Mouse (Mus musculus) G1E (cell line): ENCODE measurements around the gene Tmprss3.

Experiments used
- CTCF ChIP-seq: IDR thresholded peaks from 2 replicates; pipeline ENCODE4 v1.5.1; 2012; ENCODE audit warnings: low read depth, low read length, inconsistent platforms, mixed read lengths
- GATA1 ChIP-seq: IDR thresholded peaks from 2 replicates; pipeline ENCODE4 v1.6.1; 2012; ENCODE audit warnings: borderline replicate concordance, low read length, inconsistent platforms, mixed read lengths
- GATA2 ChIP-seq: IDR thresholded peaks from 2 replicates; pipeline ENCODE4 v1.6.1; 2012; ENCODE audit warnings: low read depth, low read length, inconsistent platforms, borderline replicate concordance
- POLR2AphosphoS5 ChIP-seq: IDR thresholded peaks from 2 replicates; pipeline ENCODE4 v1.6.1; 2012; ENCODE audit warnings: low read depth, low read length, inconsistent platforms; ENCODE audit not compliant: insufficient replicate concordance
- TAL1 ChIP-seq: conservative IDR thresholded peaks from 2 replicates; pipeline ENCODE4 v1.6.1; 2012; ENCODE audit warnings: low read depth, low read length, inconsistent platforms, mixed read lengths

GRCm38 (mm10) chr17:31245321-31245720 lies 46.5 kb upstream of the Tmprss3 start:
- no peak for TF ChIP-seq TAL1
- no peak for TF ChIP-seq CTCF
- no peak for TF ChIP-seq POLR2AphosphoS5
- no peak for TF ChIP-seq GATA1
- TF ChIP-seq GATA2: no peak
